Comparison of ENCODE assay signal across 9 mouse cellular contexts in the genomic region with DNA sequence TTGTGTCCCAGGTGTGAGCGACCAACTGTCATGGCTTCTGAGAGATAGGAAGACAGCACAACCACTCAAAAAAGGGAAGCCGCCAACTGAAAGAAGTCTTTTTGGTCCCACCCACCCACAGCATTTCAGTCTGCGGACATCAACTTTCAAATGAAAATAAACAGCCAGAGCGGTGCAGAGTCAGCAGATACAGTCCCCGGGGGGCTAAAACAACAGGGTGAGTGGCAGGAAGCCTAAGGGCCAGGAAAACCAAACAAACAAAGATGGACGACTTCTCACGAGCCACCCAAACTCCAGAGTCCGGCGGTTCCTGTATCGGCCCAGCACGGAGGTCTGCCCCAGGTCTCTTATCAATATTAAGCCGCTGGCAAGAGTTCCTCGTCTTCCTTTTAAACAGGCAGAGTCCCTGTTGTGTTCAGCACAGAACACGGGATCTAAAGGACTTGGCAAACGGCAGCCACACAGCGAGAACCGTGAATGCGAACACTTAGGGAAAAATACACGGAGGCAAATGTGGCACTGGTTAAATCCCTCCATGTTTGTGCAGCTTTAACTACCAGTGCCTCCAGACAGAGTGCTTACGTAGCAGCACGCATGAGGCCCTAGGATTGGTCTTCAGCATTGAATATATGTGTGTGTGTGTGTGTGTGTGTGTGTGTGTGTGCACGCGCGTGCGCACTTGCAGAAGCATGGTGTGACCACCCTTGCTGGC. TPM values are rescaled to one million over a fixed set of nuclear protein-coding genes. Genes with fewer than 3 reads are reported as not detected.
DNase-seq lines count a peak whose midpoint lies in the region; ATAC-seq lines count a peak whose summit lies in the region.
"Had no signal": no experiment of that assay in that cellular context is flagged by ENCODE, and none has a peak within 500 bp of the region (broad histone marks: within the 10 kb centered on the region; RNA-seq: fewer than 3 reads in every experiment).

No protein-coding gene starts in this region.

- H3K36me3 ChIP-seq in hindbrain, embryonic 11.5 days (ENCODE audit: control insufficient read depth, insufficient read depth, low read length) = no peaks in the 10 kb centered on the region
- H3K36me3 ChIP-seq in hindbrain, embryonic 13.5 days = no peaks in the 10 kb centered on the region
- no peaks in the 10 kb centered on the region for H3K36me3 ChIP-seq in heart, embryonic 10.5 days
- H3K36me3 ChIP-seq in midbrain, embryonic 14.5 days (ENCODE audit: control insufficient read depth, insufficient read depth, low read length) = no peaks in the 10 kb centered on the region

- ATAC-seq in hindbrain, embryonic 11.5 days (ENCODE audit: low FRiP score) = no peak
- ATAC-seq in hindbrain, embryonic 13.5 days (ENCODE audit: low FRiP score) = no peak
- ATAC-seq in megakaryocyte-erythroid progenitor cell, adult 5-6 weeks (replicated peaks; ENCODE audit: low FRiP score, low TSS enrichment, poor library complexity, severe bottlenecking) = peak; percentile 23; the same call in 1 of the 2 replicates
- no peak for ATAC-seq in midbrain, embryonic 14.5 days (ENCODE audit: low FRiP score, low TSS enrichment)

- peak; percentile 30 for DNase-seq in hindbrain, embryonic 11.5 days (ENCODE audit: low spot score)
- DNase-seq in heart, embryonic 10.5 days (ENCODE audit: low spot score) = no peak
- peak; percentile 59 for DNase-seq in kidney, postnatal 10 days
- no peak for DNase-seq in midbrain, embryonic 14.5 days
- no peak for DNase-seq in gastrocnemius, postnatal 14 days
- DNase-seq in frontal cortex, adult 2 months (ENCODE audit: extremely low spot score in 1 of 2, low spot score in 1 of 2) = no peak

- intact Hi-C loops in gastrocnemius, postnatal 14 days (cut with DNase I; ENCODE audit: low total_unique reads) = no loop called here

- no peaks in the 10 kb centered on the region; the same call in 1 of the 2 replicates for H3K4me1 ChIP-seq in hindbrain, embryonic 11.5 days (replicated peaks; ENCODE audit: control insufficient read depth, insufficient read depth, low read length)
- H3K4me1 ChIP-seq in hindbrain, embryonic 13.5 days (replicated peaks) = peaks cover 16% of the 10 kb centered on the region
- H3K4me1 ChIP-seq in heart, embryonic 10.5 days = peaks cover 43% of the 10 kb centered on the region
- 0 out of 2 replicates have a peak, but pooled peaks cover 2% of the 10 kb centered on the region for H3K4me1 ChIP-seq in midbrain, embryonic 14.5 days (ENCODE audit: control insufficient read depth, insufficient read depth, low read length)

- H3K27me3 ChIP-seq in hindbrain, embryonic 11.5 days (ENCODE audit: control insufficient read depth, insufficient read depth, low read length) = no peaks in the 10 kb centered on the region
- no peaks in the 10 kb centered on the region for H3K27me3 ChIP-seq in hindbrain, embryonic 13.5 days
- H3K27me3 ChIP-seq in heart, embryonic 10.5 days (ENCODE audit: insufficient read depth, poor library complexity, severe bottlenecking) = no peaks in the 10 kb centered on the region
- no peaks in the 10 kb centered on the region for H3K27me3 ChIP-seq in midbrain, embryonic 14.5 days (ENCODE audit: control insufficient read depth, insufficient read depth, low read length)
- H3K27me3 ChIP-seq: CH12.LX had no signal

- WGBS in hindbrain, embryonic 11.5 days = 60% methylated on average over 25 of the region's 25 CpGs
- WGBS in hindbrain, embryonic 13.5 days = 66% methylated on average over 25 of the region's 25 CpGs
- 42% methylated on average over 25 of the region's 25 CpGs for WGBS in heart, embryonic 10.5 days
- 85% methylated on average over 25 of the region's 25 CpGs for WGBS in midbrain, embryonic 14.5 days

- no peak overlapping the region for H3K9ac ChIP-seq in hindbrain, embryonic 11.5 days (ENCODE audit: low read depth, low read length)
- H3K9ac ChIP-seq in hindbrain, embryonic 13.5 days = no peak overlapping the region
- no peak overlapping the region for H3K9ac ChIP-seq in midbrain, embryonic 14.5 days (replicated peaks; ENCODE audit: low read length)

- H3K4me2 ChIP-seq in hindbrain, embryonic 11.5 days (replicated peaks; ENCODE audit: low read depth, low read length) = no peak overlapping the region
- H3K4me2 ChIP-seq in hindbrain, embryonic 13.5 days = no peak overlapping the region
- H3K4me2 ChIP-seq in midbrain, embryonic 14.5 days (ENCODE audit: low read length) = no peak overlapping the region

- no peak overlapping the region for H3K27ac ChIP-seq in hindbrain, embryonic 11.5 days (ENCODE audit: low read depth, low read length)
- H3K27ac ChIP-seq in hindbrain, embryonic 13.5 days = no peak overlapping the region
- peak overlapping the region; percentile 82 for H3K27ac ChIP-seq in heart, embryonic 10.5 days
- no peak overlapping the region for H3K27ac ChIP-seq in midbrain, embryonic 14.5 days (replicated peaks; ENCODE audit: low read depth, low read length)

- no peaks in the 10 kb centered on the region; the same call in 1 of the 2 replicates for H3K9me3 ChIP-seq in hindbrain, embryonic 11.5 days (ENCODE audit: control insufficient read depth, low read length)
- H3K9me3 ChIP-seq in hindbrain, embryonic 13.5 days = no peaks in the 10 kb centered on the region
- no peaks in the 10 kb centered on the region for H3K9me3 ChIP-seq in heart, embryonic 10.5 days
- H3K9me3 ChIP-seq in midbrain, embryonic 14.5 days (ENCODE audit: control insufficient read depth, low read length) = no peaks in the 10 kb centered on the region

- H3K4me3 ChIP-seq in hindbrain, embryonic 11.5 days (ENCODE audit: low read depth, low read length) = no peak overlapping the region
- H3K4me3 ChIP-seq in hindbrain, embryonic 13.5 days = no peak overlapping the region
- peak overlapping the region; percentile 44 for H3K4me3 ChIP-seq in heart, embryonic 10.5 days
- H3K4me3 ChIP-seq in midbrain, embryonic 14.5 days (replicated peaks; ENCODE audit: low read depth, low read length) = no peak overlapping the region

RNA-seq across cellular contexts. Expression of a gene that starts 53.4 kb away (rescaled TPM):
- polyA plus RNA-seq in hindbrain, embryonic 11.5 days (2014; fragmentation: Nextera tagmentation; extraction: Ambion mirVana) = 8.8 and 9.9 TPM in 2 replicates
- polyA plus RNA-seq in hindbrain, embryonic 13.5 days (2015; fragmentation: Nextera tagmentation; extraction: Ambion mirVana) = 9.2 and 10.8 TPM in 2 replicates
- polyA plus RNA-seq in heart, embryonic 10.5 days (2016; fragmentation: Nextera tagmentation; extraction: Ambion mirVana) = 8.9 and 9.7 TPM in 2 replicates
- 28.4 and 38.5 TPM in 2 replicates for total RNA-seq in megakaryocyte-erythroid progenitor cell, adult 5-6 weeks (2014; fragmentation: Nextera tagmentation)
- 17.4 and 34.9 TPM in 2 replicates for total RNA-seq in megakaryocyte-erythroid progenitor cell, adult 5-6 weeks (2017)
- polyA plus RNA-seq in midbrain, embryonic 14.5 days (2014; fragmentation: Nextera tagmentation; extraction: Ambion mirVana) = 6.7 and 8.7 TPM in 2 replicates
- 1 to 10 TPM; 3.8 to 4.7 TPM for total RNA-seq in gastrocnemius, postnatal 14 days (2021)
- polyA plus RNA-seq in frontal cortex, adult 2 months (2012; rRNA removed) = 27.9 and 32.0 TPM in 2 replicates

Comparison
In these comparisons a context has a peak if more than half of its experiments do, and no peak if none do; other contexts are left out.
1. DNase-seq: peak in hindbrain, embryonic 11.5 days (single experiment) and kidney, postnatal 10 days (single experiment); none in heart, embryonic 10.5 days (single experiment), midbrain, embryonic 14.5 days (single experiment), gastrocnemius, postnatal 14 days (single experiment) and frontal cortex, adult 2 months (0 of 2).